Mouse (Mus musculus) embryonic facial prominence, embryonic 15.5 days (tissue): ENCODE data around the gene Rasgrp4. TPM values are rescaled to one million over a fixed set of nuclear protein-coding genes. Genes with fewer than 3 reads are reported as not detected.
A peak's percentile ranks its signal among the peaks of the same experiment; 100 is the strongest.

Source experiments
- ATAC-seq: fragments of 200-750 bp; cut with Nextera tagmentation; 2 replicates; pipeline ENCODE4 v1.8.0; 2017; ENCODE audit warnings: low read depth, moderate TSS enrichment; ENCODE audit not compliant: insufficient number of reproducible peaks, low FRiP score, low TSS enrichment
- H3K27ac ChIP-seq: fragments of 300-500 bp; sonication (generic); replicated peaks from 2 replicates; pipeline ENCODE4 v1.5.1; 2015; ENCODE audit warnings: mild to moderate bottlenecking, inconsistent platforms
- H3K27me3 ChIP-seq: fragments of 300-500 bp; sonication (generic); 2 replicates; pipeline ENCODE4 v1.6.1; 2015; ENCODE audit warnings: inconsistent platforms
- H3K36me3 ChIP-seq: fragments of 300-500 bp; sonication (generic); 2 replicates; pipeline ENCODE4 v1.6.1; 2015; ENCODE audit warnings: mild to moderate bottlenecking, inconsistent platforms
- H3K4me1 ChIP-seq: fragments of 300-500 bp; sonication (generic); 2 replicates; pipeline ENCODE4 v1.6.1; 2015; ENCODE audit warnings: inconsistent platforms
- H3K4me2 ChIP-seq: fragments of 300-500 bp; sonication (generic); replicated peaks from 2 replicates; pipeline ENCODE4 v1.6.1; 2015; ENCODE audit warnings: mild to moderate bottlenecking, inconsistent platforms
- H3K4me3 ChIP-seq: fragments of 300-500 bp; sonication (generic); replicated peaks from 2 replicates; pipeline ENCODE4 v1.5.1; 2015; ENCODE audit warnings: mild to moderate bottlenecking, inconsistent platforms
- H3K9ac ChIP-seq: fragments of 300-500 bp; sonication (generic); 2 replicates; pipeline ENCODE4 v1.6.1; 2015; ENCODE audit warnings: inconsistent platforms
- H3K9me3 ChIP-seq: fragments of 300-500 bp; sonication (generic); replicated peaks from 2 replicates; pipeline ENCODE4 v1.6.1; 2016; ENCODE audit warnings: inconsistent platforms
- WGBS: fragments of 180-500 bp; shearing (Covaris S2); methylation state at CpG from one replicate; pipeline ENCODE4 v1.1.7; 2015; 5-methylcytosine and 5-hydroxymethylcytosine counted together
- polyA plus RNA-seq: library from polyadenylated mRNA; unstranded; fragments of >200 nt; fragmentation: Nextera tagmentation; extraction: Ambion mirVana; gene quantifications from 2 replicates; pipeline ENCODE4 v1.2.1, GENCODE M21; 2015

Gene Rasgrp4
- polyA plus RNA-seq, 1 experiment from 2014 or later: 0.95 TPM

DNA sequence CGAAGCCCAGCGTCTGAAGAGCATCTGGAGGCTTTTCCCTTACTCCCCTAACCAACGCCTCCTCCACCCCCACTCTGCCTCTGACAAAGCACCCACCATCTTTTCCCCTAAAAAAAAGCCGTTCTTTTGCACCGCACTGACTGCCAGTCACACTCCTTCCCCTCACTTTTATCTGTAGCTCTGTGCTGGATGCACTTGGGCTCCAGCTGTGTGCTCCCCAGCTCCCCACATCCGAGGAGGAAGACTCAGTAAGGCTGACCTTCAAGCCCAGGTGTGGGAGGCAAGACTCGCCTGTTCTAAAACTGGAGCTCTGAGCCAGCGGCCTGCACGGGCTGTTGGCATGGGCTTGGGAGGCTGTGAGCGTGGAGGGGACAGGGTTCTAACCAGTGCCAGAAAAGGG lies 16.8 kb downstream of the Rasgrp4 start:
- no peak for ATAC-seq
- Histone ChIP-seq H3K4me3 (no peak overlapping the region), H3K9me3 (no peaks in the 10 kb centered on the region), H3K27me3 (no peaks in the 10 kb centered on the region), H3K4me1 (peaks cover 8% of the 10 kb centered on the region; the same call in 1 of the 2 replicates), H3K27ac (no peak overlapping the region), H3K9ac (no peak overlapping the region), H3K36me3 (0 out of 2 replicates have a peak, but pooled peaks cover 5% of the 10 kb centered on the region), H3K4me2 (no peak overlapping the region)
- WGBS: 65% methylated on average over 10 of the region's 10 CpGs

DNA sequence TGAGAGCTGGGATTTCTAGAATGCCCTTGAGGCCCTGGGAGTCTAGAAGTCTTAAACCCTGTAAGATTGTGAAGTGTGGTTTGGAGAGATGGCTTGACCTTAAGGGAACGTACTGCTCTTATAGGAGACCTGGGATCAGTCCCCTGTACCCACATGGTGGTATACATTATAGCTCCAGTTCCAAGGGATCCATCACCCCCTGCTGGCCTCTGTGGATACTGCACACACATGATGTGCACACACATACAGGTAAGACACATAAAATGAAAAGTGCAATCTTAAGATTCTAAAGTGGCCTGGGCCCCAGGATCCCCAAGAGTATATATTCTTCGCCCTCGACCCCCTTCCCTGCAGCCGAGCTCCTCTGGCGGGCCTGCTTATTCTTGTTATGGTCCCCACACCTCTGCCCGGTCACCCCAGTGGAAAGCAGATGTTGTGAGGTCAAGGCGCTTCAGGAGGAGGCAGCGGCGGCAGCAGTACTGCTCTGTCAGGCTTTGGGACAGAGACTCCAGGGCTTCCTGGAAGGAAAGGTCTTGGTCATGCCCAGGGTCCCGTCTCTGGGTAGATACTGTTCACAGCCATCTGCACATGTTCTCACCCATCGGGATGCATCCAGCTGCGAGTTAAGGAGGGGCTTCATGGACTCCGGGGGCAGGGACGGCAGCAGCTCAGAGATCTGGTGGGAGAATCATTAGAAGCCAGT lies 19.5 kb downstream of the Rasgrp4 start:
- Histone ChIP-seq H3K4me2 (no peak overlapping the region), H3K4me1 (peaks cover 10% of the 10 kb centered on the region; the same call in 1 of the 2 replicates), H3K27ac (no peak overlapping the region), H3K9me3 (no peaks in the 10 kb centered on the region), H3K36me3 (0 out of 2 replicates have a peak, but pooled peaks cover 5% of the 10 kb centered on the region), H3K4me3 (no peak overlapping the region), H3K9ac (no peak overlapping the region), H3K27me3 (peaks cover 11% of the 10 kb centered on the region)
- no peak for ATAC-seq
- WGBS: 95% methylated on average over 14 of the region's 14 CpGs

DNA sequence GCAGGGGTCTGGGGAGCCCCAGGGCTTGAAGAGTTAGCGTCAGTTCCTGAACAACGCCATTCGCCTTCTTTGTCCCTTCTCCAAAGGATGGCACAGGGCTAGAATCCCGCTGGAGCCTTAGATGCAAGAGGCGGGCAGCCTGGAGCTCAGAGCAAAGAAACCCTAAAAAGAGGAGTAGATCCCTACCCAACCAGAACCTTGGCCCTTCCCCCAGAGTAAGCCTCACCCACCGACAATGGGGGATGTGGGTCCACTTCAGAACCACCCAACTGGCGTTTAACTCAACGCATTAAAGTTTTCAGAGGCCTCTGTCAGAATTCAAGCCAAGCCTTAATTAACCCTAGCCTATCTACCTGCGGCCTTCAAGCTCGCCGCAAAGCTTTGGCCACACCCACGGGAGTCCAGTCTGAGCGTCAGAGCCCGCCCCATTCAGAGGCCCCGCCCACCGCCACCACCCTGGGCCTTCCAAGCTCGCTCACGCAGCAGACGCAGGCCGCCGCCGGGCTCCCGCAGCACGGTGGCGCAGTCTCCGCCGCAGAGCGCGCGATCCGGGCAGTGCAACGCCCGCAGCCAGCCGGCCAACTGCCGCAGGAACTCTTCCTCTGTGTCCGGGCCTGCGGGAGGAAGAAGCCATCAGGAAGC lies 20.7 kb downstream of the Rasgrp4 start:
- Histone ChIP-seq H3K4me2 (peak overlapping the region; percentile 96), H3K4me1 (peaks cover 10% of the 10 kb centered on the region; the same call in 1 of the 2 replicates), H3K9me3 (no peaks in the 10 kb centered on the region), H3K9ac (peak overlapping the region; percentile 69), H3K36me3 (0 out of 2 replicates have a peak, but pooled peaks cover 5% of the 10 kb centered on the region), H3K27ac (peak overlapping the region; percentile 89), H3K27me3 (peaks cover 15% of the 10 kb centered on the region), H3K4me3 (peak overlapping the region; percentile 89)
- 6% methylated on average over 37 of the region's 37 CpGs for WGBS
- peak; percentile 80 for ATAC-seq

DNA sequence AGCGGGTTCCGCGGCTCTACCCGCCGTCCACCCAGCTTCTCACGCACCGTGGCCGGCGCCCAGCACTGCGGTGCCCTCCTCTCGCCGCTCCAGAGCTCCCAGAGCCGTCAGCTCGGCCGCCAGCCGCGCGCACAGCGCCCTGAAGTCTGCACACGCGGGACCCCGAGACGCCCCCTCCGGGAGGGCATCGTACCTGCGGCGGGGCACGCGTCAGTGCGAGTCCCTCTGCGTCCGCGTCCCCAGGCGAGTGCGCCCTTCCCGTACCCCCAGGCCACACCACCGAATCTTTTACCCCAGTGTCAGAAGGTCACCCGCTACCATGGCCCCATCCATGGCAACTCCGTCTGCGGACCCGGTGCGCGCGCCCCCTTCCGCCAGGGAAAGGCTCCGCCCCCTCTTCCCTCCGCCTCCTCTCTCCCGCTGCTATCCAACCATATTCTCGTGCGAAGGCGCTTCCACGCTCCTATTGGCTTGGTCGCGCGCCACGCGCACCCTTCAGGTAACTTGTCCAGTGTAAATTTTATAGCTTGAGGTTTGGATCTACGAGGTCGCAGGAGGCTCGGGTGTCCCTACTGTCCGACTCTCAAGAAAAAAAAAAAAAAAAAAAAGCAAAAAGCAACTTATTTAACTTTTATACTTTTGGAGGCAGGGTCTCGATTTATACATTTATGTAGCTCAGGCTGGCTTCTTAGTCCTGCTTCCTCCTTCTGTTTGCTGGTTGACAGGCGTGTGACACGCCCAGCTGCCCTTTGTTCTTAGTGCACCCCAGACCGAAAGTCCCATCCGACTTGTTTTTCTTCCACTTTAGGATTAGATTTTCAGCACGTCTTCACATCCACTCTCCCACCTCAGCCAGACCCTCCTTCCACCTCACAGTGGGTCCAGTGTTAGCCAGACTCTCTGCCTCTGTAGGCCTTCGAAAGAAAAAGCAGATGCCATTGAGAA lies 21.5 kb downstream of the Rasgrp4 start, which contains the start of gene Fam98c:
TSS of gene Fam98c (minus strand) at position 397 of the 945 bp plus-strand sequence.
- H3K4me1 ChIP-seq: peaks cover 10% of the 10 kb centered on the region; the same call in 1 of the 2 replicates
- H3K4me3 ChIP-seq: peak within 1 kb of the TSS; percentile 89
- no peaks in the 10 kb centered on the region for H3K9me3 ChIP-seq
- H3K27me3 ChIP-seq: peaks cover 15% of the 10 kb centered on the region
- H3K4me2 ChIP-seq: peak within 1 kb of the TSS; percentile 96
- 2% methylated on average over 67 of the region's 68 CpGs for WGBS
- H3K9ac ChIP-seq: peak within 1 kb of the TSS; percentile 69
- 0 out of 2 replicates have a peak, but pooled peaks cover 5% of the 10 kb centered on the region for H3K36me3 ChIP-seq
- H3K27ac ChIP-seq: peak within 1 kb of the TSS; percentile 89
- ATAC-seq: peak; percentile 66

DNA sequence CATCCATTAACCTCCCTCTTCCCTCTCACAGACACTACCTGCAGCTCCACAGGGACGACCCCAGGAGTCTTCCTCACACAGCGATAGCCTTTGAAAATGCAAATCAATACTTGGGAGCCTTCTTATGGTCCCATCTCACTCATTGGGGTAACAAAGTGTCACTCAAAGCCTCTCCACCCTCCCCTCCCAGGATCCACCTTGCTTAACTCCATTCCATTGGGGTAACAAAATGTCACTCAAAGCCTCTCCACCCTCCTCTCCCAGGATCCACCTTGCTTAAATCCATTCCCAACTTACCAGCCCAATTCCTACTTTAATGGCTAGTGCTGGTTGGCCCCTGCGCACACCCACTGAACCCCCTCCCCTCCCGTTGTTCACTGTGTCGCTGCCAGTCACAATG lies 23.6 kb downstream of the Rasgrp4 start:
- Histone ChIP-seq H3K4me2 (no peak overlapping the region), H3K36me3 (0 out of 2 replicates have a peak, but pooled peaks cover 8% of the 10 kb centered on the region), H3K9me3 (no peaks in the 10 kb centered on the region), H3K4me1 (peaks cover 14% of the 10 kb centered on the region), H3K9ac (no peak overlapping the region), H3K27me3 (peaks cover 15% of the 10 kb centered on the region), H3K4me3 (no peak overlapping the region), H3K27ac (no peak overlapping the region)
- 2% methylated on average over 5 of the region's 5 CpGs for WGBS
- ATAC-seq: no peak

DNA sequence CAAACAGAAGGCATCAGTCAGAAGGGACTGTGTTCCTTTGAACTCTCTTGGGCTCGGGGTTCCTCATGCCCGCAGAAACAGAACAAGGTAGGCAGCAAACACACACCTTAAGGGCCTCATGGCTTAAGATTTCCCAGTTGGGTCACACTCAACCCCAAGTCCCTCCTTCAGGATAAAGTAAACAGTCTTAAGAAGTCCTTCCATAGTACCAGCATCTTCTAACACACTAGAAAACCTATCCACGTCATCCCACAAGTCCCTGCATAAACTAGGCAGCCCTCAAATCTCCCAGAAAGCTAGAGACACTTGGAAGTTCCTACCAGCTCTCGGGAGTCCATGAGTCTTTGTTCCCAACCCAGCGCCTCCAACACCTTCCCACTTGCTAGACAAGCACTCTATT lies 27.6 kb downstream of the Rasgrp4 start:
- Histone ChIP-seq H3K9me3 (no peaks in the 10 kb centered on the region), H3K4me2 (no peak overlapping the region)

DNA sequence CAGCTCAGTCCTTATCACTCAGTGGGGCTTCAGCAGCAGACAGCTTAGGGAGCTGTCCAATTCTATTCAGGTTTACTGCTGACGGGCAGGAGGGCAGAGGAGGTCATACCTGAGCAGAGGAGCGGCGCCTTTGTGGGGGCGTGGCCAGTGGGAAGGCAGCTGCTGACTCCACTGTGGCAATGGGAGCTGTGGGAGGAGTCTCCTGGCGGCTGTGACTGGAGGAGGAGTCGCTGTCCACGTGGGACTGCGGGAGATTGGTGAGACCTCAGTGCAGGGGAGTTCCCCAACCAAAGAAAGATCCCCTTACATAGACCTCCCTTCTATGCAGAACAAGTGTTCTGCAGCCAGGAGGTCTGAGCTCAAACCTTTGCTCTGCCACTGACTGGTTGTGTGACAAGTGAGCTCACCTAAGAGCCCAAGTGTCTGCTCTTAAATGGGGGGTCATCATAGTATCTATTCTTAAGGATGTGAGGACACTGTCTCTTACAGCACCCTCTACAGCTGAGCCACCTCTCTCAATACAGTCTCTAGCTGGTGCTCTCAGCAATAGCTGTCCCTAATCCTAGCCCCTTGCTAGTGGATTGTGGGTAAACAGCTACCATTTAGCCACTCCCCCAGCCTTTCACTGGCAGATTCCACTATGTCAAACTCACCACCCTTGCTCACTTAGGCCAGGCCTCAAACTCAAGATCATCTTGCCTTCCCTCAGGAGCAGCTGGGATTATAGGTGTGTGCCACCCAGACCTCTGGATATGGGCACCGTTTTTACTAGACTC lies 28.3 kb downstream of the Rasgrp4 start:
- no peak overlapping the region for H3K27ac ChIP-seq
- H3K36me3 ChIP-seq: 0 out of 2 replicates have a peak, but pooled peaks cover 2% of the 10 kb centered on the region
- peaks cover 15% of the 10 kb centered on the region for H3K27me3 ChIP-seq
- no peak overlapping the region for H3K4me2 ChIP-seq
- no peaks in the 10 kb centered on the region for H3K9me3 ChIP-seq
- no peak overlapping the region for H3K9ac ChIP-seq
- 17% methylated on average over 9 of the region's 9 CpGs for WGBS
- H3K4me1 ChIP-seq: peaks cover 8% of the 10 kb centered on the region; the same call in 1 of the 2 replicates
- H3K4me3 ChIP-seq: no peak overlapping the region
- ATAC-seq: peak; percentile 44; the same call in 1 of the 2 replicates

More for the DNA sequence above, 27.6 kb downstream of the Rasgrp4 start:
- no peak for ATAC-seq
- H3K4me3 ChIP-seq: no peak overlapping the region
- H3K36me3 ChIP-seq: 0 out of 2 replicates have a peak, but pooled peaks cover 2% of the 10 kb centered on the region
- H3K27ac ChIP-seq: no peak overlapping the region
- peaks cover 15% of the 10 kb centered on the region for H3K27me3 ChIP-seq
- WGBS: 77% methylated on average over 5 of the region's 5 CpGs
- H3K4me1 ChIP-seq: peaks cover 4% of the 10 kb centered on the region; the same call in 1 of the 2 replicates
- no peak overlapping the region for H3K9ac ChIP-seq

DNA sequence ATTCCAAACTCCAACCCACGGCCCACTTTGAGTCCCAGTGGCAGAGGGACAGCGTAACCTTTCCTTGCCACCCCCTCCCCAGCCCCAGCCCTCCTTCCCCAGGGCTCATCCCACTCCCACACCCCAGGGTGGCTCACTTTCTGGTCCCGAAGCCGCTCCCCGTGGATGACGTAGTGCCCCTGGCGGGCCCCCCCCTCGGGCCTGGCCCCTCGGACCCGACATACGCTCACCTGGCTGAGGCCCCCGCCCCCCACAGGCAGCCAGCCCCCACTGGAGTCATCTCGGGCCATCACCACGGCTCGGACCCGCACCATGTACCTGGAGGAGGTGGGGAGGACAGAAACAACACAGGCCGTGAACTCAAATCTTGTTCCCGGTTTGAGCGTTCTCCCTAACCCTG lies 33.0 kb downstream of the Rasgrp4 start:
- H3K4me2 ChIP-seq: no peak overlapping the region
- H3K27ac ChIP-seq: no peak overlapping the region
- no peak overlapping the region for H3K4me3 ChIP-seq
- ATAC-seq: no peak
- H3K9ac ChIP-seq: no peak overlapping the region
- H3K4me1 ChIP-seq: peaks cover 48% of the 10 kb centered on the region
- peaks cover 16% of the 10 kb centered on the region for H3K27me3 ChIP-seq
- H3K9me3 ChIP-seq: no peaks in the 10 kb centered on the region
- H3K36me3 ChIP-seq: no peaks in the 10 kb centered on the region
- WGBS: 21% methylated on average over 18 of the region's 19 CpGs

DNA sequence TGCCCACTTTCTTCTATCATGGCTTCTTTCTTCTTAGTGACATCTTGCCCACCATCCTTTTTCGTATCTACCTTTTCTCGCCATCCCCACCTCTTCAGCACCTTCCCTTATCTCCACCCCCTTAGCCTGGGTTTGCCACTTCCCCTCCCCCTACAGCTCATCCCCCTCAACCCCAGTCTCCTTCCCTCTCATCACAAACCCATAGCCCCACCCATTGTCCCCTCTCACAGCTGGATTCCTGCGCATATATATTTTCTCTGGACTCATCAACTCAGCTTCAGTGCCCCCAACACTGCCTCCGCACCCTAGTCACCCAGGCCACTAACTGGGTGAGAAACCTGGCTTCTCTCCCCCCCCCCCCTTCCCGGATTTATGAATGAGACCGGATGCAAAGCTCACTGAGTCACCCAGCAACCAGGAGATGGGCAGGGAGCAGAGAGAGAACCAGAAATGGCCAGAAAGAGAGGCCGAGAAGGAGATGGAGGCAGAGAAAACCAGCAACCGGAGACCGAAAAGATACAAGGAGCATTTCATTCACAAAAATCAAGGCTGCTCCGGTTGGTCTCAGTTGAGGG lies 33.6 kb downstream of the Rasgrp4 start:
- H3K4me2 ChIP-seq: peak overlapping the region; percentile 88
- H3K4me1 ChIP-seq: peaks cover 44% of the 10 kb centered on the region
- no peaks in the 10 kb centered on the region for H3K9me3 ChIP-seq
- H3K27me3 ChIP-seq: peaks cover 22% of the 10 kb centered on the region
- peak overlapping the region; percentile 65 for H3K4me3 ChIP-seq
- 6% methylated on average over 10 of the region's 10 CpGs for WGBS
- H3K27ac ChIP-seq: no peak overlapping the region
- no peak overlapping the region for H3K9ac ChIP-seq
- ATAC-seq: no peak
- 0 out of 2 replicates have a peak, but pooled peaks cover 1% of the 10 kb centered on the region for H3K36me3 ChIP-seq

DNA sequence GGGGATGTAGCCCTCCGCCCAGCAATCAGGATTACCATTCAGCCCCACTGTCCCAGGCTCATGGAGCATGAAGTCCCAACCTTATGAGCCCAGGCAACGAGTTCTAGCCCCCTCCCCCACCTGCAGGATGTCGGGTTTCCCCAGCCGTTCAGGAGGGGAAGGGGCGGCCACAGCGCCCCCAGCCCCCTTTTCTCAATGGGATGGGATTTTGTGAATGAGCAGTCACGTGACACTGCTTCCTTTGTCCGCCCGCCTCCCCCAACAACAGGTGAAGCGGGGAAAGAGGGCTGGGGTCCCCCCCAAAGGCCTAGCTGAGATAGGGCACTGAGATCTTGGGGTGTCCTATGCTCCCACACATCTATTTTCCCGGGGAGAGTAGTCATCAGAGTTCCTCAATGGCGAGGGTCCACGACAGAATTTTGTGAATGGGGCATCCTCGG lies 34.2 kb downstream of the Rasgrp4 start:
- Histone ChIP-seq H3K4me3 (peak overlapping the region; percentile 65), H3K9me3 (no peaks in the 10 kb centered on the region), H3K36me3 (peaks cover 7% of the 10 kb centered on the region), H3K27me3 (peaks cover 28% of the 10 kb centered on the region), H3K27ac (no peak overlapping the region), H3K4me2 (peak overlapping the region; percentile 88), H3K9ac (peak overlapping the region; percentile 57), H3K4me1 (peaks cover 44% of the 10 kb centered on the region)
- 0% methylated on average over 14 of the region's 14 CpGs for WGBS
- no peak for ATAC-seq
